Mouse (Mus musculus) cortical plate, adult 2 months (tissue): ENCODE results near the gene Fermt3.
A peak's percentile ranks its signal among the peaks of the same experiment; 100 is the strongest.

Source experiments
- CTCF ChIP-seq: fragments of 200-500 bp; IDR thresholded peaks from 2 replicates; pipeline ENCODE4 v1.5.1; 2011; ENCODE audit warnings: mild to moderate bottlenecking, control low read depth, low read length; ENCODE audit not compliant: insufficient read depth; ENCODE audit errors: extremely low read depth
- POLR2A ChIP-seq: fragments of 200-500 bp; IDR thresholded peaks from 2 replicates; pipeline ENCODE4 v1.6.1; 2011; ENCODE audit warnings: mild to moderate bottlenecking, low read length, control low read depth; ENCODE audit not compliant: insufficient read depth; ENCODE audit errors: extremely low read depth

DNA sequence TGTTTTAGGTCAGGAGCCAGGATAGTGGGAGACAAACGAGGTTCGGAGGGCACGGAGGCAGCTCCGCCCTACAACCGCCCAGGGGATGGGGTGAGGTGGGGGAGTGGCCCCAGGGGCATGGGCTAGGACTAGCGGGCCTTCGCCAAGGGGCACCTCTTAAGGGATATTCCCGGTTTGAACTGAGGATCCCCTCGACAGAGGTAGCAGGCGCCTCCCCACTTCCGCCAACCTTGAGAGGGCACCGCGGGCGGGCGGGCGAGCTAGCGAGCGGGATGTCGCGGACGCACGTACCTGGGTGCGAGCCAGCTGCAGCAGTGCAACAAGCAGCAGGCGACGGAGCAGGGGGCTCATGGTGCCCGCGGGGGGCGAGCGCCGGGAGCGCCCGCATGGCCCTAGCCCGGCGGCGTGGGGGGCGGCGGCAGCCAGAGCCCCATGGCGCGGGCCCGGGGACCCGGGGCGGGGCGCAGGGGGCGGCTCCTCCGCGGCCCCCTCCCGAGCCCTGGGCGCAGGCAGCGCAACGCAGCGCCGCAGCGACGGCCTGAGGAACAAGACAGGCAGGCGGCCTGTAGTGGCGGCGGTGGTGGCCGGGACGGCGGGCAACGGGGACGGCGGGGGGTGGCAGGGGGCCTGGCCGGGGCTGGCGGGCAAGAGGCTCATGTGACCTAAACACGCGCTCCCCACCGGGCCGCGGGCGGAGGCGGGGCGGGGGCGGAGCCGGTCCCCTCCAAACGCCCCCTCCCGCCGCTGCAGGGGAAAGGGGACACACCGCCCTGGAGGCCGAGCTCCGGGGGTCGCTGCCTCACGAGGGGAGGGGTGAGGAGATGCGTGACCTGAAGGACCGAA lies 32.0 kb downstream of the Fermt3 start, which contains the start of gene Vegfb:
- TF ChIP-seq CTCF (no peak), POLR2A (peak; percentile 36; the same call in 1 of the 2 replicates)
